Mouse (Mus musculus) embryo, embryonic 10 days (tissue): ENCODE measurements around the gene Map4.
"Not testable (repeated sequence)": the region's sequence is repeated elsewhere in the genome, so short reads cannot be mapped to it uniquely, and the experiment has no call there.

Experiments
- DNase-seq: peaks from one replicate; pipeline ENCODE4 v3.0.0-alpha.2; 2015; ENCODE audit warnings: low spot score

Gene Map4

GRCm38 (mm10) chr9:109929131-109929530 is 2.1 kb upstream of the Map4 start:
- no peak for DNase-seq

- no peak for DNase-seq
Observed at GRCm38 (mm10) chr9:109930063-109930462, 1.2 kb upstream of the Map4 start.

- no peak for DNase-seq
Observed at GRCm38 (mm10) chr9:109930752-109931151, 508 bp upstream of the Map4 start.

GRCm38 (mm10) chr9:109932361-109932755 is 1.1 kb downstream of the Map4 start:
- peak; percentile 64 for DNase-seq

- peak; percentile 42 for DNase-seq
Observed at GRCm38 (mm10) chr9:109932756-109933375, 1.6 kb downstream of the Map4 start.

- DNase-seq: no peak
Observed at GRCm38 (mm10) chr9:109939401-109939800, 8.1 kb downstream of the Map4 start.

- no peak for DNase-seq
Observed at GRCm38 (mm10) chr9:109942796-109943195, 11.5 kb downstream of the Map4 start.

GRCm38 (mm10) chr9:109944712-109945111 is 13.5 kb downstream of the Map4 start:
- no peak for DNase-seq

GRCm38 (mm10) chr9:109948546-109948945 is 17.3 kb downstream of the Map4 start:
- no peak for DNase-seq

- no peak for DNase-seq
Observed at GRCm38 (mm10) chr9:109949801-109950200, 18.5 kb downstream of the Map4 start.

- no peak for DNase-seq
Observed at GRCm38 (mm10) chr9:109953538-109953937, 22.3 kb downstream of the Map4 start.

GRCm38 (mm10) chr9:109954631-109955030 is 23.4 kb downstream of the Map4 start:
- no peak for DNase-seq

GRCm38 (mm10) chr9:109959456-109960150 is 28.3 kb downstream of the Map4 start:
- DNase-seq: no peak

GRCm38 (mm10) chr9:109960593-109960992 is 29.3 kb downstream of the Map4 start:
- DNase-seq: no peak

GRCm38 (mm10) chr9:109964761-109965160 is 33.5 kb downstream of the Map4 start:
- no peak for DNase-seq

GRCm38 (mm10) chr9:109968351-109969116 is 37.3 kb downstream of the Map4 start:
- DNase-seq: no peak

GRCm38 (mm10) chr9:109969181-109969580 is 37.9 kb downstream of the Map4 start:
- no peak for DNase-seq

GRCm38 (mm10) chr9:109969792-109970336 is 38.6 kb downstream of the Map4 start:
- DNase-seq: no peak

GRCm38 (mm10) chr9:109971711-109972110 is 40.5 kb downstream of the Map4 start:
- DNase-seq: not testable (repeated sequence)

GRCm38 (mm10) chr9:109980223-109980622 is 49.0 kb downstream of the Map4 start:
- DNase-seq: not testable (repeated sequence)

GRCm38 (mm10) chr9:109985416-109985815 is 54.2 kb downstream of the Map4 start:
- peak; percentile 82 for DNase-seq

GRCm38 (mm10) chr9:109989084-109989483 is 57.8 kb downstream of the Map4 start:
- DNase-seq: no peak

- DNase-seq: no peak
Observed at GRCm38 (mm10) chr9:109997441-109997840, 66.2 kb downstream of the Map4 start.
